Mouse (Mus musculus) liver (tissue): Measurements from ENCODE around the gene Adipor2.

Experiments
- DNase-seq: peaks from one replicate; pipeline ENCODE4 v3.0.0-alpha.2; 2020; ENCODE audit warnings: mixed read lengths

The Adipor2 gene

DNA sequence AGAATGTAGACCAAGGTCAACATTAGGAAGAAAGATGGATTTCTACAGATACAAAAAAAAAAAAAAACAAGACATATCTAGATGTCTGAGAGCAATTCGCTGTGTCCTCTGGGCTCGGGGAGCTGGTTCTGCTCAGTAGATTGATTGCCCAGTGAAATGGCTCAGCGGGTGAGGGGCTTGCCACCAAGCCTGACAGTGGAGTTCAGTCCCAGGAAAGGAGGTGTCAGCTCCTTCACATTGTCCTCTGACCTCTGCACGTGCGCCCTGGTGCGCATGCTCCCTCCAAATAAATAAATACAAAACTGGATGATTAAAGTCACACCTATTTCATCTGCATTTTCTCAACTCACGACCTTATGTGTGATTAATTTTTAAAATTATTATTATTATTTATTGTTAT is 1.9 kb upstream of the Adipor2 start:
- no peak for DNase-seq

DNA sequence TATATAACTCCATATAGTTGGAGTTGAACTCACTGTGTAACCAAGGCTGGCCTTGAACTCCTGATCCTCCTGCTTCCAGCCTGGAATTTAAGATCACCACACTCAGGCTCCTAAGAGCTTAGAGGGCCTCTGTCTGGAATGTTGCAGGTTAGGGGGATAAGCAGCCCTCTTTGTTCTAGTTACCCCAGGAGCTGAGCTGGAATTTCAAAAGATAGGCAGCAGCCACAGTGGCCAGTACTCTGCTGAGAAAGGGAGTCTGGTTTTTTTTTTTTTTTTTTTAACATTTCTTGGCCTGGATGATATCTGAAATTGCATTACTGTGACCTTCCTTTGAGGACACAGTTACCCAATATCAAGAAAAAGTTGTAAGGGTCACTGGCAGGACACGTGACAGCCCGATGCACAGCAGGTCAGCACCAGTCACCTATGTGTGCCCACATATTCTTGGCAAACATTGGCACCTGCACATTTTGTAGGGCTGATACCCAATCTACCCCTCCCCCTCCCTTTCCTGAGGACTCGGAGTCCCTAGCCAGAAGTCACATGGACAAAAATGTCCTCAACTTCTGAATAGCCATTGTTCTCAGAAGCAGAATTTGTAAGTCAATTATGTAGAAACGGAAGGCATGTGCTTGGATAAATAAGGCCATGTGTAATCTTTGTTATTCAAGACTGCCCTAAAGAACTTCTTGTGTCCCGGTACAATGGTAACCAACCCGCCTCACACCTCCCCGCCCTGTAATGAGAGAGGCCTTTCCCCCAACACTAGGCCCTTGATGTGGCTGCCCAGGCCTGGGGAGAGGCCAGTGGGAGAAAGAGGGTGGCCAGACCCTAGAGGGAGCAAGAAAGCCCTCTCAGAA is 1.1 kb upstream of the Adipor2 start:
- DNase-seq: no peak

DNA sequence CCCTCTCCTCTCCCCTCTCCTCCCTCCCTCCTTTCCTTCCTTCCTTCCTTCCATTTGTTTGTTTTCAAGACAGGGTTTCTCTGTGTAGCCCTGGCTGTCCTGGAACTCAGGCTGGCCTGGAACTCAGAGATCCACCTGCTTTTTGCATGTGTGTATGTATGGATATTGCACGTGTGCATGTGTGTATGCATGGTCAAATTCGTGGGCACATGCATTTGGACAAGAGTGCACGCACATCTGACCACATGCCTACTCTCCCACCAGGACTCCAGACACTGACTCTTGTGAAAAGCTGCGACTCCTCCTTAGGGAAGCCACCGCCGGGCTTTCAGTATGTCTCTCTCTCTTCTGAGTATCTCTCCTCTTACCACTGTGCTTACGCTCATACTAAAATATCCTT is 317 bp upstream of the Adipor2 start:
- no peak for DNase-seq

DNA sequence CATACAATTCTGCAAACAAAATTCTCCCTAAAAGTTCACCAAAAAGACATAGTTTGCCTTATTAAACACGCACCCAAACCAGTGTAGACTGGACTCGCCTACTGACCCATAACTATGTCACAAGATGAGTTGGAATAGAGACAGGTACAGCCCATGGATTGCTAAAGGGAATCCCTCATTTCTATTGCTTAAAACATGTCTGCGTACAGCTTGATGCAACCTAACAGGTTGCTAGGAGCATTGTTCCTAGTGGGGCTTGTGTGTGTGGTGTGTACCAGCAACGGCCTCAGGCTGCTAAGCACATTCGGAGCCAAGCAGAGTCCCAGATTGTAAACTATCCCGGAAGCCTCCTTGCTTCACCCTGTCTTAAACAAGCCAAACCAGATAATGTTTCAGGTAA is 861 bp downstream of the Adipor2 start:
- DNase-seq: no peak

DNA sequence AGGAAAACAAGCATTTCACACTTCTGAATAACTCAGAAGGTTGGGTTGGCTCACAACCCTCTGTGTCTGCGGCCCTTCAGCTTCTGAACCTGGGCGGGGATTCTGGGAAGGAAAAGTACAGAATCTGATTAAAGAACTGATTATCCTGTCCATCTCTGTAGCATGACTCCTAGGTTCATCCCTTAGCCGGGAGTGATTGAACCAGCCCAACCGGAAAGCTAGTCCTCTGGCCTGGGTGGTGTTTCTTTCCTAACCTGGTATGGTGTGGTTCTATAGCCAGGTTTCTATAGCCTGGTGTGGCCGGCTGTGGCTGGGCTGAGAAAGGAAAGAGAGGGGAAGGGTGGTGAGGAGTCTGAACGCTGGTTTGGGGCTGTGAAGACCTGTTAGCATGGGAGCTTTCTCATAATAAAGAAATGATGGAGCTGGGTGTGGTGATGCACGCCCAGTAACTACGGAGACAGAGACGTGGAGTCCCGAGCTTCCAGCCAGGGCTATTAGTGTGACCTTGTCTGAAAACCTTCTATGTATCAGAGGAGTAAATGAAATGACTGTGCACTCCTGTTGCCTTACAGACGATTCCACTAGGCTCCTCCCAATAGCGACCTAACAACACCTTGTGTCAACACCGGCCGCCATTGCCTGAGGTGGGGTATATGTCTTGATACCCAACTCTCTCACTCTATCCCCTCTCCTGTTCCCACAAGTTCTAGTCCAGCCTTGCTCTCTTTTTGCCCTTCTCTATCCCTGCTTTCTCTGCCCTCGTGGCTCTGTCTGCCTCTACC is 3.1 kb downstream of the Adipor2 start:
- DNase-seq: no peak

DNA sequence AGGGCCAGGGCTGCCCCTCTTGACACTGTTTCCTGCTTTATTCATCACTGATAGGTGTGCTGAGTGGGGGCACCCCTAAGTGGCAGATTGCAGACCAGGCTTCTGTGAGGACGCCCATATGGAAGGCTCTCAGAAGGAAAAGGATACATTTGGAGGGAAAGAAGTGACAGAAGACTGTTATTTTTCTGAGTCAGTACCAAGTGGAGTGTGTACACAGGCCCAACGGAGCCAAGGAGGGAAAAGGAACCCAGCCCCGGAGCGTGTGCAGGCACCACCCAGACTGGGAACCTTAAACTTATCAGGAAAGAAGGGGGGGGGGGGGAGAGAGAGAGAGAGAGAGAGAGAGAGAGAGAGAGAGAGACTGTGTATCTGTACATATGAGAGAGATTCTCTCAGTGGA is 4.9 kb downstream of the Adipor2 start:
- DNase-seq: no peak

DNA sequence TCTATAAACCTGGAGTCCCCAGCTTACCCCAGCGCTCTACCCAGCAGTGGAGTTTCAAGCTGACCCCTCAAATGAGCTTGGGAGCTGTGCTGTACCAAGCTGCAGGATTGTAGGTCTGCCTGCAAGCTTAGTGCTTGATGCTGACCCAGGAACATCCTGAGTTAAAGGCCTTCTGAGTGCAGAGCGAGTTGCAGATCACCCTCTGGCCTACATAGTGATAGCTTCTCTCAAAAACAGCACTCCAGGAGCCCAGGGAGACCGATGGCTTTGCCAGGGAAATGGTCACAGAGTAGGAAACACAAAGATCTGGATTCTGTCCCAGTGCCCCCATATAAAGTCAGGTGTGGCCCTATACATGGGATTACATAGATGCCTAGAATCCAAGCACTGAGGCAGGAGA is 6.0 kb downstream of the Adipor2 start:
- DNase-seq: no peak

DNA sequence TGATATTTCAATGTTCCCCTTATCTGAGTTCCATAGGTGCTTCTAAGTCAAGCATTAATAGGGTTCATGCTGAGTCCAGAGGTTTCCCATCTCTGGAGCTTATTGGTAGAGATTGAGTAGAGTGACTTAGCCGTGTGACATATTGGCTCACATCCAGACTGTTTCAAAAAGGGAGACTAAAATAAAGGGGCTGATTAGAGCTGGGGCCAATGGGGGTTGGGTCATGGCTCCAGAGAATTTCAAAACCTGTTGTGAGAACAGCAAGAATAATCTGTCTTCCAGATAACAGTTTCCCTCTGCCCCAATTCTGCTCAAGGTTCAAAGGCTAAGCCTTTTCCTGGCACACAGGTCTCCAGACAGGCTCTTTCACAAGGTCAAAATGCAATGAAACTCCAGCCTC is 7.7 kb downstream of the Adipor2 start:
- no peak for DNase-seq

DNA sequence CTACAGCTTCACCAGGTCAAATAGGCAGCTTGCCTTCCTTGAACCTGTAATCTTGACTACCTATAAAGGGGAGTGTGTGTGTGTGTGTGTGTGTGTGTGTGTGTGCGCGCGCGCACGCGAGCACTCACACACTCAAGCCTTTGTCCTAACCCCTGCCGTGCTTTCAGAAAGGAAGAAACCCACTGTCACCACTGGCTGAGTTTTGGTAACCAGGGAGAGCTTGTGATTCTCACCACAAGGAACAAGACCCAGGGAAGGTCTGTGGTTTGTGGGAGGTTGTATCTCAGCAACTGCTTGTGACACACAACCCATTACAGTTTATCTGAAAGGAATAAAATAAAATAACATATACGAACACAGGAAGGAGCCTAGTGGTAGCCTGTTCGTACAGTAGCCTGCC is 8.9 kb downstream of the Adipor2 start:
- DNase-seq: no peak

DNA sequence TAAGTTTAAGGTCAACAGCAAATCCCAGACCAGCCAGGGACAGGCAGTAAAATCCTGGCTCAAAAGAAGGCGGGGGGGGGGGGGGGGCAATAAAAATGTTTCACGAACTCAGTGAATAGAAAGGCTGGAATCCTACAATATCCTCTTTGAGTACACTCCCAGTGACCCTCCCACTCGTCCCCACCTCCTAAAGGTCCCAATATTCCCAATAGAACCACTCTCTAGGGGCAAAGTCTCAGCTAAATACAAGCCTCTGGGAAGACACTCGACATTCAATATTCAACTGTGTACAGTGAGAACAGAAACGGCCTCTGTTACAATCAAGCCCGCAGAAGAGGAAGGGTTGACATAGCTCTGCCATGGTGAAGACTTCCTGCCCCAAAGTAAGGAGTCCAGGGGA is 9.7 kb downstream of the Adipor2 start:
- no peak for DNase-seq

DNA sequence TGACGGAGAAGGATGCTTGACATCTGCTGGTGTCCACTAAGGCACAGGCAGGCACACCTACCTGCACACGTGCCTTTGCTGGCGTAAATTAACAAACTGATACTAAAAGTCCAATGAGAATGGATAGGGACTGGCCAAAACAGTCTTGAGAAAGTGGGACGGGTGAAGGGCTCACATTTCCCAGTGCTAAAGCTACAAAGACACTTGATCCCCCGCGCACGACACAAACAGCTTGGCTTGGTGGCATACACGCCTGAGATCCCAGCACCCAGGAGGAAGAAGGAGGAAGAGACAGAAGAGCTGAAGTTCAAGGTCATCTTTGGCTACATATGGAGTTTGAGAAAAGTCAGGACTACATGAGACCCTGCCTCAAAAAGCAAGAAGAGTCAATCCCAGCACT is 11.0 kb downstream of the Adipor2 start:
- DNase-seq: no peak

DNA sequence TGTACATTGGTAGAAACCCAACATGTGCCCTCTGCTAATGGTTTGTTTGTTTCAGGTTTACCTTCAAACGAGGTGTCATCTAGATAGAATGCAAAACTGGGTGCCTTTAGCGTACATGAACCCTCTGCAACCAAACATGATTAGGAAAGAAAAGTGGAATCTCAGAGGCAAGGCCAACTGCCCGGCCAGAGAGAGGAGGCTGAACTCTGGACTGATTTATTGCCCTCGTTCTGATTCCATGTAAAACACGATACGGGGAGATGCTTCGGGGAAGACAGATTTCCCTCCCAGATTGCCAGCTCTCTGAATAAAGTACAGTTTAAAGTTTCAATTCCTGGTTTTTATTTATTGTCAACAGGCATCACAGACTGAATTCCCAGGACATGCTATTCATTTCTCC is 12.2 kb downstream of the Adipor2 start:
- no peak for DNase-seq

DNA sequence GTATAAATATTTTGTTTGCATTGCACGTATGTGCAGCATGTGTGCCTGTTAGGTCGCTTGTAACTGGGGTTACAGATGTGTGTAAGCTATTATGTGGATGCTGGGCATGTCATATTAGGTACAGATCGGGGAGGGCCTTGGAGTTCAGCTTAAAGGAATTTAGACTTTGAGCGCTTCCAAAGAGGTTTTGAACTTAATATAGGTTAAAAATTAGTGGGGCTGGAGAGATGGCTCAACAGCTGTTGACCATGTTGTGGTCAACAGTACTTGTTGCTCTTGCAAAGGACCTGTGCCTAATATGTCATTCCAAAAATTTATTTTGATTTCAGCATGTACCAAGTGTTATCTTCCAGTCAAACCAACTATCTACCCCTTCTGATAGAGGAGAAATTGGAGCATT is 12.7 kb downstream of the Adipor2 start:
- no peak for DNase-seq

DNA sequence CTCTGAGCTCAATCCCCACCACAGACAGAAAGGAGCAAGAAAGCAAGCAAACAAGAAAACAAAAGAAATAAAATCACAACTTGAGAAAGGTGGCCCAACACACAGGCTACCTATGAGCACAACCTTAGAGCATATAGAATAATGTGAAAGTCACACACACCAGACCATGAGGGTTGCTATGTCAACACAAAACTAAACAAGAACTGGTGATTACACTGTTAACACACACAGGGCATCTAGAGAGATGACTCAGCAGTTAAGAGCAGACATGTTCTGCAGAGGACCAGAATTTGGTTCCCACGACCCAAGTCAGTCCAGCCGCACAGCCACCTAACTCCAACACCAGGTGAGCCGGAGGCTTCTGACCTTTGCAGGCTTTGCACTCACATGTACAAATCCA is 14.5 kb downstream of the Adipor2 start:
- no peak for DNase-seq

DNA sequence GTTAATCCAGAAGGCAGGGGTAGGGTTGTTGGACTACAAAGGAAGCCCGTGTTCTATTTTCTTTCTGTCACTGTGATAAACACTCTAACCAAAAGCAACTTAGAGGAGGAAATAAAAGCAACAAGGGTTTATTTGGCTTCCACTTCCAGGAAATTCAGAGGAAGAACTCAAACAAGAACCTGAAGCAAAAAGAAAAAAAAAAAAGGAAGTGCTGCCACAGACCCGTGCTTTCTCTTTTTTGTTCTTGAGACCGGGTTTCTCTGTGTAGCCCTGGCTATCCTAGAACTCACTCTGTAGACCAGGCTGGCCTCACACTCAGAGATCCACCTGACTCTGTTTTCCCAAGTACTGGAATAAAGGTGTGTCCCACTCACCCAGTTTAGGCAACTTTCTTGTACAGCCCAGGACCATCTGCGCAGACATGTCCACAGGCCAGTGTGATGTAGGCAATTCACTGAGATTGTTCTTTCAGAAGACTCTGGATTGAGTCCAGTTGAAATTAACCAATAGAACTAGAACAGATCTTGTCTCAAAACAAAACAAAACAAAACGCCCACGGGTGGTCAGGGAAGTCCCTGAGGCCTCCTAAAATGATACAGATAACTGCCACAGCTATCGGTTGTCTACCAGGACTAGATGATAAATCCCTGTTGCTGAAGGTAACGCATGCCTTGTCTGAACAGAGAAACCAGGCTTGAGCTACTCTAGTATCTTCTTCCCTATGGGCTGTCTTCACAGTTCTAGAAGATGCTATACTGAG is 15.8 kb downstream of the Adipor2 start:
- no peak for DNase-seq

DNA sequence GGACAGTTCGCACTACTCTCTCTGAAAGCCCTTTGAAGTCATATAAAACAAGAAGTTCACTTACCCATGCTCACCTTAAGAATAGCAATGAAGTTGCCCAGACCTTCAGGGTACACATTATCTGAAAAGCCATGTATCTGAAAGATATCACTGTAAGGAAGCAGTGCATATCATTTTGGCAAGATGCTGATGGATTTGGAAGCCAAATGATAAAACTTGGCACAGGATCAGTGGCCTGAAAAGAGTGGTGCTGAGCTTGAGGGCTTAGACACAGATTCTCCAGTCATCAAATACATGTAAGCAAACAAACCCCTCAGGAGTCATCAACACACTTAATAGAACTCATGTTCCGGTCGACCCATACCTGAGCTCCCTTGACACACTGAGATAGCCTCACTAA is 16.9 kb downstream of the Adipor2 start:
- no peak for DNase-seq

DNA sequence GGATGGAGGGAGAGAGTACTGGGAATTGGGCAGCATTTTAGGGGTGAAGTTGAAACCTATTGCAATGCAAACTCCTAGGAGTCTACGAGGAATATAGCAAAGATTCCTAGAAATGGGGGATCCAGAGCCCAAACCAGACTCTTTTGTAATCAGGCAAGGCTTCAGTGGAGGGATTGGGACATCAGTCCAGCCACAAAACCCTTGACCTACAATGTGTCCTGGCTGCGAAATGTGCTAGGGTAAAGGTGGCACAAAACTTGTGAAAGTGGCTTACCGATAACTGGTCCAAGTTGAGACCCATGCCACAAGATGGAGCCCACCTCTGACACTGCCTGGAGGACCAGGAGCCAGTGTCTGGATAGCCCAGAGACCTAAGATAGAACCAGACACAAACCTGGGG is 18.1 kb downstream of the Adipor2 start:
- DNase-seq: no peak

DNA sequence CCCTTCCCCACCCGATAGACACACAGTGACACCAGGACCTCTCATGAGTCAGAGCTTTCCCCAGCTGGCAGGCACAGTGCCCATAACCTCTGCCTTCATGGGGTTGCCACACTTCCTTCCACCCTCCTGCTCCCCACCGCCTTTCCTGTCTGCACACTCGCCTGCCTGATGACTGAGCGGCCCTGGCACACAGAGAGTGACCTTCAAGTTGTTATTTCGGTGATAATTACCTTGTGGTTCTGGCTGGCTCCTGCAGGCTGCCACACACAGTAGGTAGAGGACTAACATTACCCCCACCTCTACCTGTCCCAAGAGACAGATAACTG is 21.2 kb downstream of the Adipor2 start:
- peak; percentile 44 for DNase-seq

DNA sequence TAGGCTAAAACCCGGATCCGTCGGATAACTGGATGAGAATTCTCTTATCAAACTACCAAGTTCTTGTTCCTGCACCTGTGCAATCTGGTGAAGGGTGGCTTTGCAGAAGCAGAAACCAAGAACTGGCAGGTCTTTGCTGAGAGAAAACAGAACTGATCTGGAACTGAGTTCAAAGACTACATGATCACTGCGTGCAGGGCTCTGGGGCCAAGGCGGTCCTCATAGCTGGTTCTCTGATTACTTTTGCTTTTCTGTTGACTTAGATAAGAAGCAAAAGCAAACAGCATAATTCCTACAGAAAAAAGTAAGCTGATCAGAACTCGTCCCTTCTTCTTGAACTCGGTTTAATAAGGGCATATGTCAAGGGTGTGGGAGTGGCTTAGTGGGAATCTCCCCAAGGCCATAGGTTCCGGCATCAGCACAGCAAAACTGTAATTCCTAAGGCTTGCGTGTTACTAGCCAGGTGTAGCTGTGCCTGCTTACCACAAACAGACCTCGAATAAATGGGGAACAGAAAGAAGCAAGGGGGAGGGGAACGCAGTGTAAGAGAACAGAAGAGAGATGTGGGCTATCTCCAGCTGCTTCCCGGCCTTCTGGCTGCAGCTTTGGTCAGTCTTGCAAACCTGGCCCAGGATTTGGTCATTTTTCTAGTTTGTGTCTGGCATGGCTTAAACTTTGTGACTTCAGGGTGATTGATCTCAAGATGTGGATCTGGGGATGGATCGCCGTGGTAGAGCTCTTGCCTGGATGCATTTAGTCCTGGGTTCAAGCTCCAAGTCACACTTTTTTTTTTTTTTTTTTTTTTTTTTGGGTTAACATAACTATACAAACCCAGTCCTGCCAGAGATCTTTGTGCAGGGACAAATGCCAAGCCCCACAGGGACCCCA is 21.8 kb downstream of the Adipor2 start:
- no peak for DNase-seq

DNA sequence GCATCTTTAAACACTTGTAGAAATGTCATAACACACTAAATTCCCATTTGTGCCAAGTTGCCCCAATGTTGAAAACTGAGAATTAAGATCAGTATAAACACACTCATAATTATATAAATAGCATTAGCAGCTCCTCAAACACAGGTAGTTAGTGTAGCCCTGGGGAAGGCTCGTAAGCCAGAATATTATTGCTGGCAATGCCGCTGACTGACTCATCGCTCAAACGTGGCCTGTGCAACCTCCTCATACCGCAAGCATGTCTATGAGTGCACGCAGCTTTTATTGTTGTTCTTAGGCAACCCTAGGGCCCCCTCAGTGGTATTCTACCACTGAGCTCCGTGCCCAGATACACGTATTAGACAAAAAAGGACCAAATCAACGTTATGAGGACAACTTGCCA is 24.7 kb downstream of the Adipor2 start:
- DNase-seq: no peak

DNA sequence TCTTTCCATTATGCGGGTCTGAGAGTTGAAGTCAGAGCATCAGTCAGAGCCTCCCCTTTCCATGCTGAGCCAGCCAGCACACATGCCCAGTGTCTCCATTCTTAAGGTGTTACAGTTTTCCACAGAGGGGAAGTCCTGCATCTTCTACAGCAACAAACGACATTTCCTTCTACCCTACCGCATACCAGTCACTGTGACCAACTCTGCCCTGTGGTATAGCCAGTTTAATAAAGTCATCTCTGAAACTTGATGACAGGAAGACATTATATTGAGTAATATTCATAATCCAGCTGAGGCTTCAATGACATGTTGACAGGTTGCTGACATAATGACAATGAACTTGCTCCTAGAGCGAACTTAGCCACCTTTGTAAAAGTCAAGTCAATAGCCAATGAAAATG is 26.8 kb downstream of the Adipor2 start:
- no peak for DNase-seq

DNA sequence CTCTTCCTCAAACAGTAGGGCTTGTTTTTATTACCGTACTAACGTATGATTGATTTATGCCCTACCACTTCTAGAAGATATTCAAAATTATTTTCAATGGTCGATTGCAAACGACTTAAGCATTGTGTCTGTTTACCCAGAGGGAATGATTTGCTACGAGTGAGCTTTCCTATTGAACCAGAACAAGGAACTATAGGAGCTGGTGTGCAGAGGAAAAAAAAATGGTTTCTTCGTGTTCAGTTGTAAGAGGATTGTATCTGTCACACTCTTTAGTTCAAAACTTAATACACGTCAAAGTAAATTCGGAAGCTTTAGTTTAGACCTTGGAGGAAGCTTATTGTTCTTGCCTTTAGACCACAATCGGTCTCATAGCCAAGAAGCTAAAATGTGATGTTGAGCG is 28.4 kb downstream of the Adipor2 start:
- DNase-seq: no peak

DNA sequence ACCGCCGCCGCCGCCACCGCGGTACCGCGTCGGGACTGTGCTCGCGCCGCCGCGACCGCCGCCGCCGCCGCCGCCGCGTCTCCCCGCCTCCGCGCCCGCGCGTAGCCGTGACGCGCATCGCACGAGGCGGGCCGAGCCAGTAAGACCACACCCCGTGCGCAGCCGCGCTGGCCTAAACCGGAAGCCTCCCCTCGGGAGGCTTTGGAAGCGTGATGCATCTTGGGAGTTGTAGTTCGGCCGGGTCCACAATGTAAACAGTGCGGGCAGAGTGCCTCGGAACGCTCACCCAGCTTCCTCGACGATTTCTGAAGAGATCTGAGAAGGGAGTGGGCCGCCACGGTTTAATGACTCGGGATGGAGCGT is 28.9 kb downstream of the Adipor2 start:
- DNase-seq: peak; percentile 97
